Mouse (Mus musculus) midbrain, embryonic 16.5 days (tissue): Measurements from ENCODE around the gene Camta1. TPM values are rescaled to one million over a fixed set of nuclear protein-coding genes. Genes with fewer than 3 reads are reported as not detected.

Experiments used
- ATAC-seq: fragments of 200-750 bp; cut with Nextera tagmentation; 2 replicates; pipeline ENCODE4 v1.8.0; 2017; ENCODE audit warnings: moderate TSS enrichment
- H3K27ac ChIP-seq: fragments of 300-500 bp; sonication (generic); 2 replicates; pipeline ENCODE4 v1.5.1; 2014; ENCODE audit warnings: mild to moderate bottlenecking, low read length, mixed read lengths
- H3K27me3 ChIP-seq: fragments of 300-500 bp; sonication (generic); 2 replicates; pipeline ENCODE4 v1.6.1; 2014; ENCODE audit warnings: low read depth, low read length, mixed read lengths; ENCODE audit not compliant: control insufficient read depth, insufficient read depth
- H3K36me3 ChIP-seq: fragments of 300-500 bp; sonication (generic); 2 replicates; pipeline ENCODE4 v1.6.1; 2014; ENCODE audit warnings: mild to moderate bottlenecking, low read length, moderate library complexity, mixed read lengths; ENCODE audit not compliant: control insufficient read depth, insufficient read depth
- H3K4me1 ChIP-seq: fragments of 300-500 bp; sonication (generic); 2 replicates; pipeline ENCODE4 v1.6.1; 2014; ENCODE audit warnings: mild to moderate bottlenecking, low read length, mixed read lengths; ENCODE audit not compliant: control insufficient read depth, insufficient read depth
- H3K4me2 ChIP-seq: fragments of 300-500 bp; sonication (generic); 2 replicates; pipeline ENCODE4 v1.6.1; 2014; ENCODE audit warnings: mild to moderate bottlenecking, low read length, mixed read lengths
- H3K4me3 ChIP-seq: fragments of 300-500 bp; sonication (generic); 2 replicates; pipeline ENCODE4 v1.5.1; 2014; ENCODE audit warnings: low read depth, mild to moderate bottlenecking, low read length, moderate library complexity, mixed read lengths
- H3K9ac ChIP-seq: fragments of 300-500 bp; sonication (generic); 2 replicates; pipeline ENCODE4 v1.6.1; 2014; ENCODE audit warnings: low read depth, low read length, mixed read lengths
- H3K9me3 ChIP-seq: fragments of 300-500 bp; sonication (generic); replicated peaks from 2 replicates; pipeline ENCODE4 v1.6.1; 2014; ENCODE audit warnings: mild to moderate bottlenecking, low read length, mixed read lengths; ENCODE audit not compliant: control insufficient read depth, poor library complexity, severe bottlenecking
- WGBS: fragments of 180-500 bp; shearing (Covaris S2); extraction: QIAGEN DNeasy Blood & Tissue Kit; methylation state at CpG from one replicate; pipeline ENCODE4 v1.1.7; 2014; 5-methylcytosine and 5-hydroxymethylcytosine counted together
- polyA plus RNA-seq: library from polyadenylated mRNA; unstranded; fragments of >200 nt; fragmentation: Nextera tagmentation; extraction: Ambion mirVana; gene quantifications from 2 replicates; pipeline ENCODE4 v1.2.1, GENCODE M21; 2015

Gene Camta1
- polyA plus RNA-seq, 1 experiment from 2014 or later = 159 TPM

- Histone ChIP-seq H3K27me3 (no peaks in the 10 kb centered on the region), H3K27ac (no peak overlapping the region), H3K9ac (no peak overlapping the region), H3K4me2 (no peak overlapping the region), H3K9me3 (no peaks in the 10 kb centered on the region), H3K36me3 (no peaks in the 10 kb centered on the region), H3K4me1 (no peaks in the 10 kb centered on the region; the same call in 1 of the 2 replicates), H3K4me3 (no peak overlapping the region)
- no peak for ATAC-seq
- WGBS = 84% methylated on average over 4 of the region's 4 CpGs
Observed at GRCm38 (mm10) chr4:151805685-151806084, 56.0 kb downstream of the Camta1 start.

- Histone ChIP-seq H3K36me3 (no peaks in the 10 kb centered on the region), H3K27me3 (no peaks in the 10 kb centered on the region), H3K4me1 (no peaks in the 10 kb centered on the region; the same call in 1 of the 2 replicates), H3K9ac (no peak overlapping the region), H3K4me3 (no peak overlapping the region), H3K27ac (no peak overlapping the region), H3K4me2 (no peak overlapping the region), H3K9me3 (no peaks in the 10 kb centered on the region)
- 95% methylated on average over 6 of the region's 6 CpGs for WGBS
- no peak for ATAC-seq
Observed at GRCm38 (mm10) chr4:151805046-151805445, 56.6 kb downstream of the Camta1 start.

GRCm38 (mm10) chr4:151804208-151804607 lies 57.5 kb downstream of the Camta1 start:
- Histone ChIP-seq H3K4me2 (no peak overlapping the region), H3K27me3 (no peaks in the 10 kb centered on the region), H3K4me3 (no peak overlapping the region), H3K36me3 (no peaks in the 10 kb centered on the region), H3K9me3 (no peaks in the 10 kb centered on the region), H3K9ac (no peak overlapping the region), H3K4me1 (no peaks in the 10 kb centered on the region; the same call in 1 of the 2 replicates), H3K27ac (no peak overlapping the region)
- WGBS = 98% methylated on average over 2 of the region's 2 CpGs
- no peak for ATAC-seq

GRCm38 (mm10) chr4:151798630-151799029 lies 63.0 kb downstream of the Camta1 start:
- Histone ChIP-seq H3K36me3 (no peaks in the 10 kb centered on the region), H3K4me1 (no peaks in the 10 kb centered on the region), H3K27me3 (no peaks in the 10 kb centered on the region), H3K4me2 (no peak overlapping the region), H3K9ac (no peak overlapping the region), H3K9me3 (no peaks in the 10 kb centered on the region), H3K4me3 (no peak overlapping the region), H3K27ac (no peak overlapping the region)
- no peak for ATAC-seq
- 88% methylated on average over 2 of the region's 2 CpGs for WGBS

GRCm38 (mm10) chr4:151793694-151794093 lies 68.0 kb downstream of the Camta1 start:
- Histone ChIP-seq H3K4me1 (no peaks in the 10 kb centered on the region), H3K4me2 (no peak overlapping the region), H3K9me3 (no peaks in the 10 kb centered on the region), H3K27me3 (no peaks in the 10 kb centered on the region), H3K27ac (no peak overlapping the region), H3K36me3 (no peaks in the 10 kb centered on the region), H3K4me3 (no peak overlapping the region), H3K9ac (no peak overlapping the region)
- no peak for ATAC-seq
- 81% methylated on average over 5 of the region's 5 CpGs for WGBS

- Histone ChIP-seq H3K4me2 (no peak overlapping the region), H3K9ac (no peak overlapping the region), H3K27ac (no peak overlapping the region), H3K4me3 (no peak overlapping the region), H3K4me1 (no peaks in the 10 kb centered on the region), H3K36me3 (no peaks in the 10 kb centered on the region), H3K9me3 (no peaks in the 10 kb centered on the region), H3K27me3 (no peaks in the 10 kb centered on the region)
- no peak for ATAC-seq
- WGBS = 83% methylated on average over 16 of the region's 16 CpGs
Observed at GRCm38 (mm10) chr4:151786946-151787705, 74.5 kb downstream of the Camta1 start.

GRCm38 (mm10) chr4:151780511-151780910 lies 81.2 kb downstream of the Camta1 start:
- Histone ChIP-seq H3K4me1 (0 out of 2 replicates have a peak, but pooled peaks cover 2% of the 10 kb centered on the region), H3K9ac (no peak overlapping the region), H3K4me3 (no peak overlapping the region), H3K27me3 (no peaks in the 10 kb centered on the region), H3K9me3 (no peaks in the 10 kb centered on the region), H3K36me3 (no peaks in the 10 kb centered on the region), H3K27ac (no peak overlapping the region), H3K4me2 (no peak overlapping the region)
- WGBS = 91% methylated on average over 6 of the region's 6 CpGs
- ATAC-seq = no peak

GRCm38 (mm10) chr4:151779962-151780459 lies 81.7 kb downstream of the Camta1 start:
- Histone ChIP-seq H3K4me2 (no peak overlapping the region), H3K36me3 (no peaks in the 10 kb centered on the region)
- WGBS = 94% methylated on average over 12 of the region's 12 CpGs

GRCm38 (mm10) chr4:151778511-151778910 lies 83.2 kb downstream of the Camta1 start:
- no peak for ATAC-seq
- Histone ChIP-seq H3K4me2 (no peak overlapping the region), H3K4me3 (no peak overlapping the region), H3K9ac (no peak overlapping the region), H3K27me3 (no peaks in the 10 kb centered on the region), H3K9me3 (no peaks in the 10 kb centered on the region), H3K4me1 (0 out of 2 replicates have a peak, but pooled peaks cover 2% of the 10 kb centered on the region), H3K36me3 (no peaks in the 10 kb centered on the region), H3K27ac (no peak overlapping the region)
- 78% methylated on average over 4 of the region's 4 CpGs for WGBS

More at GRCm38 (mm10) chr4:151779962-151780459, 81.7 kb downstream of the Camta1 start:
- ATAC-seq = no peak
- no peaks in the 10 kb centered on the region for H3K27me3 ChIP-seq
- no peak overlapping the region for H3K9ac ChIP-seq
- no peak overlapping the region for H3K4me3 ChIP-seq
- H3K4me1 ChIP-seq = 0 out of 2 replicates have a peak, but pooled peaks cover 2% of the 10 kb centered on the region
- H3K9me3 ChIP-seq = no peaks in the 10 kb centered on the region
- H3K27ac ChIP-seq = no peak overlapping the region
